Mouse (Mus musculus) G1E (cell line): ENCODE measurements at regions not wholly inside any gene's neighbourhood (a gene's known extent, or its start where the extent isn't known, plus 50 kb on each side); places are given as distances from the start of the nearest gene placed in this dataset.
"Not testable (repeated sequence)": the region's sequence is repeated elsewhere in the genome, so short reads cannot be mapped to it uniquely, and the experiment has no call there.

Source experiments
- ATAC-seq: 2 replicates; pipeline ENCODE4 v1.8.0; 2016; ENCODE audit warnings: mild to moderate bottlenecking; ENCODE audit not compliant: insufficient number of reproducible peaks, poor library complexity, low FRiP score, severe bottlenecking; ENCODE audit errors: extremely low read depth
- DNase-seq: peaks from one replicate; pipeline ENCODE4 v3.0.0; 2012; ENCODE audit warnings: low spot score
- H3K27me3 ChIP-seq: 2 replicates; pipeline ENCODE4 v1.6.1; 2012; ENCODE audit warnings: mild to moderate bottlenecking, low read length, inconsistent platforms; ENCODE audit not compliant: insufficient read depth
- H3K36me3 ChIP-seq: replicated peaks from 2 replicates; pipeline ENCODE3; 2012; ENCODE audit warnings: mild to moderate bottlenecking, inconsistent platforms
- H3K4me1 ChIP-seq: 2 replicates; pipeline ENCODE4 v1.6.1; 2012; ENCODE audit warnings: low read depth, low read length, inconsistent platforms, mixed read lengths; ENCODE audit not compliant: insufficient read depth
- H3K4me3 ChIP-seq: 2 replicates; pipeline ENCODE4 v1.5.1; 2012; ENCODE audit warnings: low read depth, mild to moderate bottlenecking, inconsistent platforms, low read length, moderate library complexity, mixed read lengths
- H3K9me3 ChIP-seq: replicated peaks from 2 replicates; pipeline ENCODE4 v1.6.1; 2012; ENCODE audit warnings: inconsistent platforms
- CTCF ChIP-seq: IDR thresholded peaks from 2 replicates; pipeline ENCODE4 v1.5.1; 2012; ENCODE audit warnings: low read depth, low read length, inconsistent platforms, mixed read lengths
- GATA1 ChIP-seq: IDR thresholded peaks from 2 replicates; pipeline ENCODE4 v1.6.1; 2012; ENCODE audit warnings: borderline replicate concordance, low read length, inconsistent platforms, mixed read lengths
- GATA2 ChIP-seq: IDR thresholded peaks from 2 replicates; pipeline ENCODE4 v1.6.1; 2012; ENCODE audit warnings: low read depth, low read length, inconsistent platforms, borderline replicate concordance
- POLR2AphosphoS5 ChIP-seq: IDR thresholded peaks from 2 replicates; pipeline ENCODE4 v1.6.1; 2012; ENCODE audit warnings: low read depth, low read length, inconsistent platforms; ENCODE audit not compliant: insufficient replicate concordance
- TAL1 ChIP-seq: conservative IDR thresholded peaks from 2 replicates; pipeline ENCODE4 v1.6.1; 2012; ENCODE audit warnings: low read depth, low read length, inconsistent platforms, mixed read lengths

DNA sequence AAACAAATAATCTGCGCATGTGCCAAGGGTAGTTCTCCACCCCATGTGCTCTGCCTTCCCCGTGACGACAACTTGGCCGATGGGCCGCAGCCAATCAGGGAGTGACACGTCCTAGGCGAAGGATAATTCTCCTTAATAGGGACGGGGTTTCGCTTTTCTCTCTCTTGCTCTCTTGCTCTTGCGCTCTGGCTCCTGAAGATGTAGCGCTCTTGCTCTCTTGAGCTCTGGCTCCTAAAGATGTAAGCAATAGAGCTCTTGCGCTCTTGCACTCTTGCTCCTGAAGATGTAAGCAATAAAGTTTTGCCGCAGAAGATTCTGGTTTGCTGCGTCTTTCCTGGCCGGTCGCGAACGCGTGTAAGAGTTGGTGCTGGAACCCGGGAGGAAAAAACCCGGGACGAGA is 384.3 kb upstream of the 5730507C01Rik start:
- ATAC-seq, H3K36me3 ChIP-seq, H3K27me3 ChIP-seq, DNase-seq, H3K4me1 ChIP-seq, H3K4me3 ChIP-seq: not testable (repeated sequence)
- peaks cover 13% of the 10 kb centered on the region for H3K9me3 ChIP-seq

- H3K36me3 ChIP-seq, DNase-seq: not testable (repeated sequence)
Measured at GRCm38 (mm10) chr12:18133170-18133569, 381.1 kb upstream of the 5730507C01Rik start.

DNA sequence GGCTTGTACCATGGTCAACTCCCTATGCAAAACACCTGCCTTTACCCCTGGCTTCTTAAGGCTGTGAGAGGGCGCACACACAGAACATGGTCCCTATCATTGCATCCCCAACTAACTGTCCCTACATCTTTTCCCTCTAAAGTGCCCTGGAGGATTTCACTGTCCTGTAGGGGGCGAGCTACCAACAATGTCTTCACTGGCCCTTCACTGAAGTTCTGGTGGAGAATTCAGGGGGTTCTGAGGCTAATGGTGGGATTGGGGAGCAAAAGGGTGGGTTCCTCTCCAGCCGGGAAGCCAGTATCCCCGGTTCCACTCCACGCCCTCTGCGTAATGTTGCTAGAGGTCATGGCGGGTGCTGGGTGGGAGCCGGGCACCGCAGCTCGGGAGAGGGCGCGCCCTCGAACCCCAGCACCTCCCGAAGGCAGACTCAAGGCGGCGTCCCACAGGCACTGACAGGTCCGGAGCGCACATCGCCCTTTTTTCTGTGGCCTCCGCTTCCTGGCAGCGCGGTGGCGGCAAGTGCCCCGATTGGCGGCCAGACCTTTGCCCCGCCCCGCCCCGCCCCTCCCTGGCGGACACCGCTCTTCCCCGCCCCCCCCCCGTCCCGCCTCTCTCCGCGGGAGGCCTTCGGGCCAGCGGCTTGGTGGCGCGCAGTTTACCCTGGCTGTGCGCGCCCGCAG is 378.9 kb upstream of the 5730507C01Rik start:
- Histone ChIP-seq H3K9me3 (peaks cover 27% of the 10 kb centered on the region), H3K4me3 (peak overlapping the region; percentile 54), H3K27me3 (no peaks in the 10 kb centered on the region), H3K4me1 (no peaks in the 10 kb centered on the region), H3K36me3 (no peaks in the 10 kb centered on the region)
- DNase-seq, result no peak
- TF ChIP-seq POLR2AphosphoS5 (no peak), GATA1 (no peak), CTCF (no peak), GATA2 (no peak), TAL1 (no peak)
- no peak for ATAC-seq

More at GRCm38 (mm10) chr12:18133170-18133569, 381.1 kb upstream of the 5730507C01Rik start:
- H3K4me1 ChIP-seq, H3K4me3 ChIP-seq, ATAC-seq, H3K27me3 ChIP-seq: not testable (repeated sequence)
- H3K9me3 ChIP-seq, result peaks cover 26% of the 10 kb centered on the region

GRCm38 (mm10) chr12:18140381-18141055 is 373.8 kb upstream of the 5730507C01Rik start:
- H3K4me3 ChIP-seq, H3K27me3 ChIP-seq, H3K4me1 ChIP-seq, DNase-seq, H3K36me3 ChIP-seq, ATAC-seq: not testable (repeated sequence)
- H3K9me3 ChIP-seq, result peaks cover 17% of the 10 kb centered on the region
